Comparison of ENCODE assay signal across 22 mouse cellular contexts in genomic region chr3:126534118-126534820, GRCm38 (mm10).
DNase-seq lines count a peak whose midpoint lies in the region; ATAC-seq lines count a peak whose summit lies in the region.
"Had no signal": no experiment of that assay in that cellular context is flagged by ENCODE, and none has a peak within 500 bp of the region (broad histone marks: within the 10 kb centered on the region; RNA-seq: fewer than 3 reads in every experiment).

No protein-coding gene starts in this region.

- peak; percentile 1 for DNase-seq in cerebellum, adult 9-10 months
- DNase-seq in cerebellum, postnatal 36 days = no peak
- no peak for DNase-seq in hindbrain, embryonic 11.5 days (ENCODE audit: low spot score)
- DNase-seq in hindbrain, embryonic 10.5 days (ENCODE audit: low spot score) = no peak
- DNase-seq in retina, postnatal 1 day = peak; percentile 17
- no peak for DNase-seq in retina, embryonic 14.5 days (ENCODE audit: low spot score)
- DNase-seq in left cerebral cortex, adult 9 months (ENCODE audit: low spot score in 2 of 2) = no peak
- no peak for DNase-seq in ovary, postnatal 36 days (ENCODE audit: low spot score)
- DNase-seq: adrenal gland, adult 8-10 months; cerebellum, adult 8-10 months; kidney, adult 8-10 months; kidney, postnatal 10 days; liver; lung, postnatal 4 days; right cerebral cortex, postnatal 25 days; spleen, adult 18-20 months had no signal

- H3K36me3 ChIP-seq in hindbrain, embryonic 11.5 days (ENCODE audit: control insufficient read depth, insufficient read depth, low read length) = no peaks in the 10 kb centered on the region
- no peaks in the 10 kb centered on the region for H3K36me3 ChIP-seq in hindbrain, embryonic 10.5 days
- H3K36me3 ChIP-seq: intestine, embryonic 15.5 days; limb, embryonic 10.5 days; liver, embryonic 15.5 days; lung, embryonic 15.5 days; neural tube, embryonic 13.5 days had no signal

- H3K27ac ChIP-seq in hindbrain, embryonic 11.5 days (ENCODE audit: low read depth, low read length) = no peak overlapping the region
- H3K27ac ChIP-seq in hindbrain, embryonic 10.5 days = no peak overlapping the region
- H3K27ac ChIP-seq: intestine, embryonic 15.5 days; limb, embryonic 10.5 days; liver, embryonic 15.5 days; lung, embryonic 15.5 days; neural tube, embryonic 13.5 days had no signal

- H3K9ac ChIP-seq in hindbrain, embryonic 11.5 days (ENCODE audit: low read depth, low read length) = no peak overlapping the region
- H3K9ac ChIP-seq: intestine, embryonic 15.5 days; liver, embryonic 15.5 days; lung, embryonic 15.5 days; neural tube, embryonic 13.5 days had no signal

- H3K27me3 ChIP-seq in hindbrain, embryonic 11.5 days (ENCODE audit: control insufficient read depth, insufficient read depth, low read length) = no peaks in the 10 kb centered on the region
- no peaks in the 10 kb centered on the region for H3K27me3 ChIP-seq in hindbrain, embryonic 10.5 days (ENCODE audit: insufficient read depth, poor library complexity, severe bottlenecking)
- H3K27me3 ChIP-seq: intestine, embryonic 15.5 days; liver, embryonic 15.5 days; lung, embryonic 15.5 days; neural tube, embryonic 13.5 days had no signal

- WGBS in hindbrain, embryonic 11.5 days = 69% methylated on average over 7 of the region's 7 CpGs
- WGBS in hindbrain, embryonic 10.5 days = 73% methylated on average over 7 of the region's 7 CpGs

- H3K4me1 ChIP-seq in hindbrain, embryonic 11.5 days (replicated peaks; ENCODE audit: control insufficient read depth, insufficient read depth, low read length) = no peaks in the 10 kb centered on the region
- H3K4me1 ChIP-seq in hindbrain, embryonic 10.5 days (replicated peaks) = 0 out of 2 replicates have a peak, but pooled peaks cover 3% of the 10 kb centered on the region
- H3K4me1 ChIP-seq: intestine, embryonic 15.5 days; liver, embryonic 15.5 days; lung, embryonic 15.5 days; neural tube, embryonic 13.5 days had no signal

- no peak overlapping the region for H3K4me3 ChIP-seq in hindbrain, embryonic 11.5 days (ENCODE audit: low read depth, low read length)
- no peak overlapping the region for H3K4me3 ChIP-seq in hindbrain, embryonic 10.5 days
- H3K4me3 ChIP-seq: intestine, embryonic 15.5 days; limb, embryonic 10.5 days; liver, embryonic 15.5 days; lung, embryonic 15.5 days; neural tube, embryonic 13.5 days had no signal

- no peak overlapping the region for H3K4me2 ChIP-seq in hindbrain, embryonic 11.5 days (replicated peaks; ENCODE audit: low read depth, low read length)
- H3K4me2 ChIP-seq: intestine, embryonic 15.5 days; liver, embryonic 15.5 days; lung, embryonic 15.5 days; neural tube, embryonic 13.5 days had no signal

- H3K9me3 ChIP-seq in hindbrain, embryonic 11.5 days (ENCODE audit: control insufficient read depth, low read length) = no peaks in the 10 kb centered on the region
- H3K9me3 ChIP-seq in hindbrain, embryonic 10.5 days = no peaks in the 10 kb centered on the region
- H3K9me3 ChIP-seq: intestine, embryonic 15.5 days; limb, embryonic 10.5 days; liver, embryonic 15.5 days; lung, embryonic 15.5 days; neural tube, embryonic 13.5 days had no signal

- ATAC-seq in hindbrain, embryonic 11.5 days (ENCODE audit: low FRiP score) = peak; percentile 12; the same call in 1 of the 2 replicates
- ATAC-seq: activated CD4-positive, CD25-positive, alpha-beta regulatory T cell, adult 4 months; intestine, embryonic 15.5 days had no signal

Comparison
In these comparisons a context has a peak if more than half of its experiments do, and no peak if none do; other contexts are left out.
1. DNase-seq: peak in cerebellum, adult 9-10 months (single experiment) and retina, postnatal 1 day (single experiment); none in cerebellum, postnatal 36 days (0 of 2), hindbrain, embryonic 11.5 days (single experiment), hindbrain, embryonic 10.5 days (single experiment), retina, embryonic 14.5 days (single experiment), left cerebral cortex, adult 9 months (0 of 2) and ovary, postnatal 36 days (single experiment).